Mouse (Mus musculus): Measurements from ENCODE around the gene Snrpa1.

Snrpa1 gene

GRCm38 (mm10) chr7:66107206-66107605 is 48.4 kb downstream of the Snrpa1 start:
- in situ Hi-C loops (cut with MboI; ENCODE audit: low pct_unique_long_range_greater_than_20kb in 1 of 2, low sequenced_read_pairs in 2 of 2, unreplicated experiment in 1 of 2) = loop anchor here (5.0 to 25.0 kb wide), 3 partner anchors 195 to 555 kb away; no protein-coding TSS in a partner anchor

- in situ Hi-C loops (cut with MboI; ENCODE audit: low pct_unique_long_range_greater_than_20kb in 1 of 2, low sequenced_read_pairs in 2 of 2, unreplicated experiment in 1 of 2) = loop anchor here (5.0 to 25.0 kb wide), 3 partner anchors 194 to 554 kb away; no protein-coding TSS in a partner anchor
Observed at GRCm38 (mm10) chr7:66107930-66108329, 49.1 kb downstream of the Snrpa1 start.

GRCm38 (mm10) chr7:66108961-66109854 is 50.4 kb downstream of the Snrpa1 start, which contains the start of gene Chsy1:
TSS of gene Chsy1 (plus strand) at chr7:66109515.
- in situ Hi-C loops (cut with MboI; ENCODE audit: low pct_unique_long_range_greater_than_20kb in 1 of 2, low sequenced_read_pairs in 2 of 2, unreplicated experiment in 1 of 2) = loop anchor here (5.0 to 25.0 kb wide), 3 partner anchors 193 to 553 kb away; no protein-coding TSS in a partner anchor

- in situ Hi-C loops (cut with MboI; ENCODE audit: low pct_unique_long_range_greater_than_20kb in 1 of 2, low sequenced_read_pairs in 2 of 2, unreplicated experiment in 1 of 2) = loop anchor here (5.0 to 25.0 kb wide), 3 partner anchors 192 to 552 kb away; no protein-coding TSS in a partner anchor
Observed at GRCm38 (mm10) chr7:66109855-66110635, 51.2 kb downstream of the Snrpa1 start.

- in situ Hi-C loops (cut with MboI; ENCODE audit: low pct_unique_long_range_greater_than_20kb in 1 of 2, low sequenced_read_pairs in 2 of 2, unreplicated experiment in 1 of 2) = loop anchor here in 1 of 2 experiments (25.0 kb wide), 1 partner anchor 552 kb away; no protein-coding TSS in a partner anchor
Observed at GRCm38 (mm10) chr7:66110636-66111112, 51.9 kb downstream of the Snrpa1 start.

- in situ Hi-C loops (cut with MboI; ENCODE audit: low pct_unique_long_range_greater_than_20kb in 1 of 2, low sequenced_read_pairs in 2 of 2, unreplicated experiment in 1 of 2) = loop anchor here in 1 of 2 experiments (25.0 kb wide), 1 partner anchor 551 kb away; no protein-coding TSS in a partner anchor
Observed at GRCm38 (mm10) chr7:66111211-66111610, 52.4 kb downstream of the Snrpa1 start.

- in situ Hi-C loops (cut with MboI; ENCODE audit: low pct_unique_long_range_greater_than_20kb in 1 of 2, low sequenced_read_pairs in 2 of 2, unreplicated experiment in 1 of 2) = loop anchor here in 1 of 2 experiments (25.0 kb wide), 1 partner anchor 549 kb away; no protein-coding TSS in a partner anchor
Observed at GRCm38 (mm10) chr7:66113561-66113960, 54.8 kb downstream of the Snrpa1 start.

- in situ Hi-C loops (cut with MboI; ENCODE audit: low pct_unique_long_range_greater_than_20kb in 1 of 2, low sequenced_read_pairs in 2 of 2, unreplicated experiment in 1 of 2) = loop anchor here in 1 of 2 experiments (25.0 kb wide), 1 partner anchor 546 kb away; no protein-coding TSS in a partner anchor
Observed at GRCm38 (mm10) chr7:66115821-66116343, 57.1 kb downstream of the Snrpa1 start.

GRCm38 (mm10) chr7:66116906-66117482 is 58.2 kb downstream of the Snrpa1 start:
- in situ Hi-C loops (cut with MboI; ENCODE audit: low pct_unique_long_range_greater_than_20kb in 1 of 2, low sequenced_read_pairs in 2 of 2, unreplicated experiment in 1 of 2) = loop anchor here in 1 of 2 experiments (25.0 kb wide), 1 partner anchor 545 kb away; no protein-coding TSS in a partner anchor

GRCm38 (mm10) chr7:66118046-66118445 is 59.2 kb downstream of the Snrpa1 start:
- in situ Hi-C loops (cut with MboI; ENCODE audit: low pct_unique_long_range_greater_than_20kb in 1 of 2, low sequenced_read_pairs in 2 of 2, unreplicated experiment in 1 of 2) = loop anchor here in 1 of 2 experiments (25.0 kb wide), 1 partner anchor 544 kb away; no protein-coding TSS in a partner anchor

- in situ Hi-C loops (cut with MboI; ENCODE audit: low pct_unique_long_range_greater_than_20kb in 1 of 2, low sequenced_read_pairs in 2 of 2, unreplicated experiment in 1 of 2) = loop anchor here in 1 of 2 experiments (25.0 kb wide), 1 partner anchor 544 kb away; no protein-coding TSS in a partner anchor
Observed at GRCm38 (mm10) chr7:66118796-66119195, 60.0 kb downstream of the Snrpa1 start.

GRCm38 (mm10) chr7:66120139-66120538 is 61.3 kb downstream of the Snrpa1 start:
- in situ Hi-C loops (cut with MboI; ENCODE audit: low pct_unique_long_range_greater_than_20kb in 1 of 2, low sequenced_read_pairs in 2 of 2, unreplicated experiment in 1 of 2) = loop anchor here in 1 of 2 experiments (25.0 kb wide), 1 partner anchor 542 kb away; no protein-coding TSS in a partner anchor

- in situ Hi-C loops (cut with MboI; ENCODE audit: low pct_unique_long_range_greater_than_20kb in 1 of 2, low sequenced_read_pairs in 2 of 2, unreplicated experiment in 1 of 2) = loop anchor here in 1 of 2 experiments (25.0 kb wide), 1 partner anchor 541 kb away; no protein-coding TSS in a partner anchor
Observed at GRCm38 (mm10) chr7:66120702-66121396, 62.0 kb downstream of the Snrpa1 start.

Data from mouse embryonic stem cell (cell line).